Mouse (Mus musculus): Measurements from ENCODE around the gene Zfp418. TPM values are rescaled to one million over a fixed set of nuclear protein-coding genes. Genes with fewer than 3 reads are reported as not detected.
"Not testable (repeated sequence)": the region's sequence is repeated elsewhere in the genome, so short reads cannot be mapped to it uniquely, and the experiment has no call there.

The Zfp418 gene
- total RNA-seq (2021), result 1 to 10 TPM; 7.4 to 8.3 TPM
- long read RNA-seq, experiment 1, partial matches to known transcripts, result 0 of 1 reads
- long read RNA-seq, experiment 1, other reads (novel, unspliced or antisense), result 0 of 1 reads
- long read RNA-seq, experiment 2, partial matches to known transcripts, result 0 of 1 reads
- long read RNA-seq, experiment 2, other reads (novel, unspliced or antisense), result 0 of 1 reads

DNA sequence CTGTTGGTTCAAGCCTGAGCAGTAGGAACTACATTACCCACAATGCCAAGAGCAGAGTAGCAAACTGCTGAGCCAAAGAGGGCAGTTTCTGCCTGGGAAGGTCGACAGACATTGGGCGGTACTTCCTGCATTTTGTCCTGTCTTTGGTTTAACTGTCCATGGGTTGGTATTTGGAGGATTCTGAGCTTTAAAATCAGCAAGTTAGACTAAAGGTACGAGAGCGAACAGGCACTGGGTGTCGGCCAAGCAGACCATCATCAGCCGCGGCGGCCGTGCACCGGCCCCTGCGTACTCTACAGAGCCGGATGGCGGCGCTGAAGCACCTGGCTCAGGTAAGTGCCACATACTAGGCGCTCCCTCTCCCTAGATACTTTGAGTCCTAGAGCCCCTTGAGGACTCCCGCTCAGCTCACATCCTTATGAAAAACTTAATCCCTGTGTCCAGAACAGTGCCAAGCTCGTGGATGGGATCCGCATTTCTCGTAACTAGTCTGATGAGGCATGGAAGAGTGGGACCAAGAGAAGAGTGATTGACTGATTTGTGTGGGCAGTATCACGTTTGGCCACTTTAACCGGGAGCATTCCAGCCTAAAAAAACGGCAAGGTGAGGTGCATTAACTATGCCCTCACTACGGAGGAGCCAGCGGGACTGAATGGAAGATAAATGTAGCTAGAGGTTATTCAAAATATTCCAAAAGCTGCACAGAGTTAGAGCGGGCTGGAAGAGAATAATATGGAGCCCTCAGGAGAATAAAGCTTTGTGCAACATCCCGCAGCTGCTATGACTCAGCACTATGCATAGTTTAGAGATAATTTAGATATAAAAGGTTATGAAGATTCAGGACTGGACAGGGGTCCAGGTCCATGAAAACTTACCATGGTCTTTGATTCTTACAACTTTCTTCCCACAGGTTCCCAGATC, at the start of gene Zfp418:
Zfp418 (plus strand) TSS at position 104 of the 921 bp plus-strand sequence.
- peak within 1 kb of the TSS; percentile 86 for H3K4me3 ChIP-seq
- peak within 1 kb of the TSS; percentile 72 for H3K27ac ChIP-seq
- no peak; the same call in none of the 2 replicates for TF ChIP-seq CTCF (IDR thresholded peaks at IDR 0.05)
- intact Hi-C loops (cut with DNase I), result loop anchor here (1.0 to 10.0 kb wide), 4 partner anchors 34 to 227 kb away; partner anchors contain the start of genes Zfp773 and Zfp954
- DNase-seq (ENCODE audit: extremely low spot score in 1 of 2, low spot score in 2 of 2), result peak; percentile 55 to 59

DNA sequence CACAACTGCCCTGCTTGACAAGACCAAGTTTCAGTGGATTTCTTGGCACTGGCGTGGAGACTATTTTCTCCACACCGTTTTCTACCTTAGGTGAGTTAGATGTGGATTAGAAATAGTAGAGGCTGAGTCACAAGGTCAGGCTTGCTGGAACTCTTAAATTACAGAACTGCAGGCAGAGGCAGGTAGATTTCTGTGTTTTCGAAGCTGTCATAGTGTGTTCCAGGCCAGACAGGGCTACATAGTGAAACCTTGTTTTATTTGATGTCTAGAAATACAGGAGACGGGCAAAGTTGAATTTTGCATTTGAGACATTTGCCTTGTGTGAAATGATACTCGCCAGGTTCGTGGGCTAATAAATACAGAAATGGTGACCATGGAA, 49.5 kb upstream of the Zfp418 start:
- no peak for TF ChIP-seq CTCF (IDR thresholded peaks at IDR 0.05)
- Histone ChIP-seq H3K27ac (peak overlapping the region; percentile 45; the same call in 1 of the 2 replicates), H3K4me3 (peak overlapping the region; percentile 77)
- intact Hi-C loops (cut with DNase I), result loop anchor here (1.0 to 10.0 kb wide), 4 partner anchors 50 to 177 kb away; partner anchors contain the start of gene Zfp418
- DNase-seq (ENCODE audit: extremely low spot score in 1 of 2, low spot score in 2 of 2), result no peak

DNA sequence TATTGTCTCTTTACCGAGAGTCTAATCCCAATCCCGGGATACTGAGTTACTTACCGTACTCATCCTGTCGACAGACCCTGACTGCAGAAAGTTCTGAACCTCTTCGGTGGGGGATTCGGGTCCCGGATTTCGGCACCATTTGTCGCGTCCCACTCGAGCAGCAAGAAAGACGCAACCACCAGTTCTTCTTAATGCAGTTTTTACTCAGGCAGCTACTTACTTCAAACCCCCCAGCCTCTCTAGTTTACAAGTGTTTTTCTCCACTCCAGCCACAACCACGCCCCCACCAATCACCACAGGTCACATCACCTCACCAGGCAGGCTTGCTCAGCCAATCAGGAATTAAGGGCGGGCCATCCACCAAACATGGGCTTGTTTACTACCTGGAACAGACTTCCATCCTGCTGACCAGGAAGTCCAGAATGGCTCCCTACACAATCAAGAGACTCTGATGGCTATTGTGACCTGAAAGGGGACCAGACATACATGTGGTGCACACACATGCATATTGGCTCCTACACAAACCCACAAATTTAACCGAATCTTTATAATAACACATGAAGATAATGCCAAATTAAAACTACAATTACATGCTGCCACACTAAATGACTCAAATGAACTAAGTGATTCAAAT, 40.5 kb upstream of the Zfp418 start:
- H3K27ac ChIP-seq; H3K4me3 ChIP-seq; DNase-seq (ENCODE audit: extremely low spot score in 1 of 2, low spot score in 2 of 2); intact Hi-C loops (cut with DNase I): not testable (repeated sequence)

DNA sequence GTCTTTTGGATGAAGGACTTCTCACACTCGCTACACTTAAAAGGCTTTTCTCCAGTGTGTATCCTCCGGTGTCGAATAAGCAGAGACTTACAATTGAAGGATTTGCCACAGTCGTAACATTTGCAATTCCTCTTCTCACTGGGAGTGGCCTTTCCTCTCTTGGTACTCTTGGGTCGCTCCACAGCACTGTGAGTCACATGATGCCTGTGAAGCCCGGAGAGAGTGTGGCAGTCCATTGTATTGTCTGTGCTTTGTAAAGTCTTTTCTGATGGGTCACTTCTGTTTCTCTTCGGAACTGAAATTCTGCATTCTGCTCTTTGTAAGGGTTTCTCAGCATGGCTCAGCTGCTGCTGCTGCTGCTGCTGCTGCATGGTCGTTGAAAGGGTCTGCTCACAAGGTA, 38.4 kb upstream of the Zfp418 start:
- TF ChIP-seq CTCF (IDR thresholded peaks at IDR 0.05), result no peak
- no peak overlapping the region for H3K27ac ChIP-seq
- no peak overlapping the region for H3K4me3 ChIP-seq
- intact Hi-C loops (cut with DNase I), result no loop called here
- no peak for DNase-seq (ENCODE audit: extremely low spot score in 1 of 2, low spot score in 2 of 2)

DNA sequence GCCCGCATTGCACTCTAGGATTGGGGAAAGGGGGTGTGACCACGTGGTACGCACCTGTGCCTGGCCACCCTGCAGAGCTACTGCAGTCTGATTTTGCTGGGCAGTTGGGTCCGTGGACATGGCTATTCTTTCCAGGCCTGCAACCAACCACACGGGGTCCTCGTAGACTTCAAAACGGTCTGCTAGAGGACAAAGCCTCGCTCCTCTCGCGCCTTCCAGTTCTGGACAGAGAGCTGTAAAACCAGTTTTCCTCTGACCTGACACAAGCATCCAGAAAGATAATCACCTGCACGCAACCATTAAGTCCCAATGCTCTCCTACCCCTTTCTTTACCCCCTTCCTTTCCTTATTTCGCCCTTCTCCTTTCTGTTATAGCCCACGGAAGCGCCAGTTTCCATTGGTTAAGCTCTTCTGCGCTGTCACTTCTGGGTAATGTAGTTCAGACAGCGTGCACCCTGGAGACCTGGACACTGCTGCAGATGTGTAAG, 34.7 kb upstream of the Zfp418 start, which contains the start of gene Zfp773:
Zfp773 (minus strand) TSS at position 377 of the 488 bp plus-strand sequence.
- peak; percentile 55 for TF ChIP-seq CTCF (IDR thresholded peaks at IDR 0.05)
- Histone ChIP-seq H3K27ac (peak within 1 kb of the TSS; percentile 71), H3K4me3 (peak within 1 kb of the TSS; percentile 64)
- peak; percentile 56 to 58 for DNase-seq (ENCODE audit: extremely low spot score in 1 of 2, low spot score in 2 of 2)
- intact Hi-C loops (cut with DNase I), result loop anchor here (5.0 kb wide), 3 partner anchors 36 to 161 kb away; partner anchors contain the start of genes Gm45844 and Zfp418

DNA sequence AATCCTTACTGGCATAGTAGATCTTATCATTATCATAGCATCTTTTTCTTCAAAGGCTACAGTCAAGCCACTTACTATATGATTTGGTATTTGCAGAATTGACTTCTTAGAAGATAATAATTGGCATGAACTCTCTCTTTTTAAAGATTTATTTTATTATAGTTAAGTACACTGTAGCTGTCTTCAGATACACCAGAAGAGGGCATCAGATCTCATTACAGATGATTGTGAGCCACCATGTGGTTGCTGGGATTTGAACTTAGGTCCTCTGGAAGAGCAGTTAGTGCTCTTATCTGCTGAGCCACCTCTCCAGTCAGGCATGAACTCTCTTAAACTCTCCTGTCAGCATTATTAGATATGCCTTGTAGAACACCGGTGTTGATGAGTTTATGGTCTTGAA, 26.9 kb upstream of the Zfp418 start:
- H3K4me3 ChIP-seq, result no peak overlapping the region
- no peak for TF ChIP-seq CTCF (IDR thresholded peaks at IDR 0.05)
- DNase-seq (ENCODE audit: extremely low spot score in 1 of 2, low spot score in 2 of 2), result no peak
- intact Hi-C loops (cut with DNase I), result no loop called here
- no peak overlapping the region for H3K27ac ChIP-seq

DNA sequence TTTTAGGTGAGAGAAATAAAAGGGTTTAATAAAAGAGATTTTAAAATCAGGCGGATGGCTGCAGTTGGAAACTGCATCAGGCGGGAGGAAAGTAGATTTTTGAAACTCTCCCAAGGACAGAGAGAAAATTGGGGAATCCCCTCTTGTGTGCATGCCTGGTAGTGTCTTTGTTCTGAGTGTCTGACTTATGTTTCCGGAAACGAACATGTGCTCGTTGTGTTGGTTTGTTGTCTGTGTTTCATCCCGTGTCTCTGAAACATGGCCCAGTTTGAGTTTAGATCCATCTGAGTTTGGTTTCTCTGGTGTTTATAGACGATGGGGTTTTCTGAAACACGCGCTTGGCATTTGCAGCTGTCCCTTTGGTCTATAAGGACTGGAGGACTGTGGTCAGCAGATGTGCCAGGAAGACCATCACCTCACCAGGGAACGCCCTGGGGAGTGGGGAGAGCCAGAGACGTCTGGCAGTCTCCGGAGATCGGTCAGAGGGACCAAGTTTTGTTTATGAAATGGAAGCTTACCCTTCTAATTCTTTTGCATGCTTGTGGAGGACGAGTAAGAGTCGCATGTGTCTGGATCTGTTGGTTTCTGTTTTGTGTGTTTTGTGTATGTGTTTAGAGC, 25.0 kb upstream of the Zfp418 start:
- intact Hi-C loops (cut with DNase I), result no loop called here
- DNase-seq (ENCODE audit: extremely low spot score in 1 of 2, low spot score in 2 of 2), result no peak
- no peak overlapping the region for H3K4me3 ChIP-seq
- TF ChIP-seq CTCF (IDR thresholded peaks at IDR 0.05), result no peak
- H3K27ac ChIP-seq, result no peak overlapping the region

DNA sequence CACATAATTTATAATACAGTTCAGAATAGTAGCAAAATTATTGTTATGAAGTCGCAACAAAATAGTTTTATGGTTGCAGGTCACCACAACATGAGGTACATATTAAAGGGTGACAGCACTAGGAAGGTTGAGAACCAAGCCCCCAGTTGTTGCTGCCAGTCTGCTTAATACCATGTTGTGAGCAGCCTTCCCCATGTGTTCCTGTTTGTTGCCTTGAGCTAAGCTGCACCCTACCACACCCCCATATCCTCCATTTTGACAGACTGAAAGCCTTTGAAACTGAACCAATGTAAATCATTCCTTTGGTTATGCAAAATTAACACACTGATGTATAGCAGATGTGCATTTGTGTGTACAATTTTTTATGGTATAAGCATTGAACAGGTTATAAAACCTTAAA, 14.8 kb downstream of the Zfp418 start:
- DNase-seq (ENCODE audit: extremely low spot score in 1 of 2, low spot score in 2 of 2), result no peak

DNA sequence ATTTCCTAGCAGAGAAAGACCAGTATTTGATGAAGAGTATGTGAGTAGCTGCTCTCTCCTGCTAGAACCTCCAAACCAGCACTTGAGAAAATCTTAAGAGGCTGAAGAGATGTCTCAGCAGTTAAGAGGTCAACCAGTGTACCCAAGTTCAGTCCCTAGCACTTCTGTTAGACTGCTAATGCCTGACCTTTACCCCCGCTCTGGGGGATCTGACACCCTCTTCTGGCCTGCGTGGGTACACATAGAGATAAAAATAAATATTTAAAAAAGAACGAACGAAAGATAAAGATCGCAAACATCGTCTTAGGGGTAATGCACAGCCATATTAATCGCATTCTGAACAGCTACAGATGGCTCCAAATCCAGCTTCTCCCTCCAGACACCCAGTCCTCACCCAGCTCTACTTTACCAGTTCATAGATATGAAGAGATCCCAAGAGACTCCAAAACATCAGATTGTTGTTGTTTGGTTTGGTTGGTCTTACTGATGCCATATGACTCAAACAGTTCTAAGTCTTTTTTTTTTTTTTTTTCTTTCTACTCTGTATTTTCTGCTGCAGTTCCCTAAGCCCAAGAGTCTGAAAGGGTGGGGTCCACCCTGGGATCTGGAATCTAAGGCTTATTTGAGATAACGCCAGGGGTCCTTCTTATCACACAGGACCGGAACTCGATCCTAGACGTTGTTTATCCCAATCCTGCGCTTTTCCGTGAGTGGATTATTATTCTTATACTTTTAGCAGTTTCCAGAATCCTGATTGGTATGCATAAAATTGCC, 16.5 kb downstream of the Zfp418 start:
- TF ChIP-seq CTCF (IDR thresholded peaks at IDR 0.05), result no peak; the same call in 1 of the 2 replicates
- H3K4me3 ChIP-seq, result peak overlapping the region; percentile 50
- intact Hi-C loops (cut with DNase I), result loop anchor here (5.0 to 10.0 kb wide), 3 partner anchors 65 to 603 kb away; partner anchors contain the start of gene Zfp954
- no peak for DNase-seq (ENCODE audit: extremely low spot score in 1 of 2, low spot score in 2 of 2)
- H3K27ac ChIP-seq, result no peak overlapping the region; the same call in 1 of the 2 replicates

More for the DNA sequence above, 14.8 kb downstream of the Zfp418 start:
- TF ChIP-seq CTCF (IDR thresholded peaks at IDR 0.05), result no peak
- H3K27ac ChIP-seq, result no peak overlapping the region
- no peak overlapping the region for H3K4me3 ChIP-seq
- intact Hi-C loops (cut with DNase I), result loop anchor here (5.0 to 10.0 kb wide), 3 partner anchors 64 to 601 kb away; partner anchors contain the start of gene Zfp954

DNA sequence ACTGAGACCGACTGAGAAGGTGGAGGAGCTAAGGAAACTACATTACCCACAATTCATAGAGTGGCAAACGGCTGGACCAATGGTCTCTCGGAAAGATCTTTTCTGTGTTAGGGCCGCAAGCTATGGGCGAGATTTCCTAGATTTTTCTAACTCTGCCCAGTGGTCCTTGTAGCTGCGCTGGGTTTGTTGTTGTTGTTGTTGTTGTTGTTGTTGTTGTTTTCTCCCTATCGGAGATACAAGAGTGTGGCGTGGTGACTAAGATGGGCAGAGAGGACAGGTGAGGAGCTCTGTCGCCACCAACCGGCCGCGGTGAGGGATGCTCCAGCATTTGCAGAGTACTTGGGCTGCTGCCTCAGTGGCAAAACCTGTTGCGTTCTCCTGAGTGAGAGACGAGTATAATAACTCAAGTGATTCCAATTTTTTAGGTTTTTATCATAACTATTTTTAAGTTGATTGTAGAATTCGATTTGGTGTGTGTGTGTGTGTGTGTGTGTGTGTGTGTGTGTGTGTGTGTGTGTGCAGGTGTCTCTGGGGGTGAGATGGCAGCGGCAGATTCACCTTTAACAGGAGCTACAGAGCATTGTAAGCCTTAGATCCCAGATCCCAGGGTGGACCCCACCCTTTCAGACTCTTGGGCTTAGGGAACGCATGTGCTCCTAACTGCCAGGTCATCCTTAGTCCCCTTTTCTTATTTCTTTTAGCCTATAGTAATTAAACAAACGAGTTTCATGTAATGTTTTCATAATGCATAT, 17.2 kb downstream of the Zfp418 start:
- TF ChIP-seq CTCF (IDR thresholded peaks at IDR 0.05), result peak; percentile 68
- peak; percentile 80 for DNase-seq (ENCODE audit: extremely low spot score in 1 of 2, low spot score in 2 of 2)
- intact Hi-C loops (cut with DNase I), result loop anchor here (5.0 to 10.0 kb wide), 3 partner anchors 66 to 604 kb away; partner anchors contain the start of gene Zfp954
- peak overlapping the region; percentile 53; the same call in 1 of the 2 replicates for H3K27ac ChIP-seq
- peak overlapping the region; percentile 50 for H3K4me3 ChIP-seq

DNA sequence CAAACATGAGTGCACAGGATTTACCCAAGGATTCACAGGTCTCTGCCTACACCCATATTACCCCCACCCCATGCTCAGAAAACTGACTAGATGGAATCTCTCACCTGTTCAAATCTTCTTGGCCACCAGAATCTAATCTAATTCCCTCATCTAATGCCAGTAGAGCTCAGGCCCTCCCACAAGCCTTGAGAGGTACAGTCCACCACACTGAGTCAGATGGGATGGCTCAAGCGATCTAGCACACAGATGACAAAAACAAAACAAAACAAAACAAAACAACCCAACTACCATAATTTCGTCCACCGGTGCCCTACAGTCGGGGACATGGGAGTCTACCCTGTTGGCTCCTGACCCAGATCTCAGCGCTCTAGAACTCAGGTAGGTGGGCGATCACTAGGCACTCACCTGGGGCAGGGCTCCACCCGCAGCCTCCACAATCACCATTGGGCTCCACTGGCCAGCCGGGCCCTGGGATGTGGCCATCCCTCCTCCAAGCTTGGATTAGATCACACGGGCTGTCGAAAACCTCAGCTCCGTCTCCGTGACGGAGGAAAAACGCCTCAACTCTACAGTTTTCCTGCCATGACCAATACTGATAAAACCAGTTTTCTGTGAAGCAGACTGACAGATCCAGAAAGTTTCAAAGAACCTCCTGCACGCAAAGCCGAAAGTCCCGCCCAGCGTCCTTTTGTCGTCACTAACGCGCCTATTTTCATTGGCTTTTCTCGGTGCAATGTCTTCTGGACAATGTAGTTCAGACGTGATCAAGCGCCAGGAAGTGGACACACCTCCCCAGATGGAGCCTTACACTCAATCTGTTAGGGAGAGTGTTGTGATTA, 38.4 kb downstream of the Zfp418 start, which contains the start of gene Zfp772:
Zfp772 (minus strand) TSS at position 686 of the 839 bp plus-strand sequence.
- H3K4me3 ChIP-seq, result peak within 1 kb of the TSS; percentile 47
- intact Hi-C loops (cut with DNase I), result not testable (repeated sequence)

More for the DNA sequence above, 38.4 kb downstream of the Zfp418 start, which contains the start of gene Zfp772:
- DNase-seq (ENCODE audit: extremely low spot score in 1 of 2, low spot score in 2 of 2), result peak; percentile 29 to 32
- H3K27ac ChIP-seq, result not testable (repeated sequence)
